Mouse (Mus musculus) lung, adult 2 months (tissue): Measurements from ENCODE around the gene Klhdc7a.

Experiments
- CTCF ChIP-seq: fragments of 200-500 bp; IDR thresholded peaks from 2 replicates; pipeline ENCODE4 v1.5.1; 2011; ENCODE audit warnings: mild to moderate bottlenecking, low read length, control low read depth; ENCODE audit not compliant: insufficient read depth
- POLR2A ChIP-seq: fragments of 200-500 bp; IDR thresholded peaks from 2 replicates; pipeline ENCODE4 v1.6.1; 2011; ENCODE audit warnings: low read depth, mild to moderate bottlenecking, control low read depth, low read length, borderline replicate concordance; ENCODE audit errors: extremely low read depth

DNA sequence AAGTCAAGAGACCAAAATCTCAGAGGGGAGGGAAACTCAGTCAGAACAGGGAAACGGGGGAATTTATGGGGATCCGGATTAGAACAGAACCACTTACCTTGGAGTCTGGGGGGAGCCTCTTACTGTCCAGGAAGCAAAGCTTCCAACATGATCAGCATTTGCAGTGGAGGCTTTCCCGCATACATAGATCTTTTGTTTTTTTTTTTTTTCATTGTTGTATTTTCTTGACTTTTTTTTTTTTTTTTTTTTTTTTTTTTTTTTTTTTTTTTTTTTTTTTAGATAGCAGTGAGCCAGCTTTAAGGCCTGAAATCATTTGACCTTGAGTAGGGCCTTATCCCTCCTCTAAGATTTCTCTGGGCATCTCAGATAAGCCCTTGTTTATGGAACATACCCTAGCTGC, 8.6 kb downstream of the Klhdc7a start:
- TF ChIP-seq CTCF = no peak
- TF ChIP-seq POLR2A = no peak
